Mouse (Mus musculus): Measurements from ENCODE around the gene Rfx5.

Rfx5 gene

GRCm38 (mm10) chr3:94989159-94989761, 35.4 kb downstream of the Rfx5 start:
- DNase-seq (ENCODE audit: low spot score): peak; percentile 32

GRCm38 (mm10) chr3:94996946-94997345, 43.1 kb downstream of the Rfx5 start:
- DNase-seq (ENCODE audit: low spot score): peak; percentile 92

DNA sequence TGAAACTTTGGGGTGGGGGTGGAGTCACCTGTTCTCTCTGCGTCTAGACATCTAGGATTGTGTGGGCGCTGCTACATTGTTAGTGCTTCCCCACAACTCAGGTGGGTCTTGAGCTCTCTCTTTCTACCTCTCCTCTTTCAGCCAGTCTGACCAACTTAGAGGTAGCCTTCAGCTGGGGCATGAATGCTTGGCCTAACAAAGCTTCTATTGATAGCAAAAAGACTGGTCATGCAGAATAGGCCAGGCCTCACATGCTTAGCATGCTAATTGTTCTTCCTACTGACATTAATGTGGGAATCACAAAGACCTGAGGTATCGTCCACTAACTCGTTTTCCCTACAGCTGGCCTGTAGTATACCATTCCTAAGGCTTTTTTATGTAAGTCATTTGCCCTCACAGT, 48.7 kb downstream of the Rfx5 start:
- no peak for DNase-seq (ENCODE audit: low spot score)

DNA sequence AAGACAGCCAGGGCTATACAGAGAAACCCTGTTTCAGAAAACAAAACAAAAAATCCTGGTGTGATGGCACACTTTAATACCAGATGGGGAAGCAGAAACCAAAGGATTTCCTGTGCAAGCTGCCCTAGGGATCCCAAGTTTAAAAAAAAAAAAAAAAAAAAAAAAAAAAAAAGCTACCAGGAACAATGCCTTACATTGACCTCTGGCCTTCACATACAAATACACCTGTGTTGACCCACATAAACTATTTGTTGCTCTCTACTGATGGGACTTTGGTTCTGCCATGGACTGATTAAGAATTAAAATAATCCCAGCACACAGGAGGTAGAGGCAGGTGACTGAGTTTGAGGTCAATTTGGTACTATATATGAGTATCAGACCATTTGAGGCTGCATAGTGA, 49.4 kb downstream of the Rfx5 start:
- DNase-seq (ENCODE audit: low spot score): no peak

- no peak for DNase-seq (ENCODE audit: low spot score)
Measured at GRCm38 (mm10) chr3:95005651-95006050, 51.8 kb downstream of the Rfx5 start.

- DNase-seq (ENCODE audit: low spot score): no peak
Measured at GRCm38 (mm10) chr3:95007706-95008105, 53.8 kb downstream of the Rfx5 start.

DNA sequence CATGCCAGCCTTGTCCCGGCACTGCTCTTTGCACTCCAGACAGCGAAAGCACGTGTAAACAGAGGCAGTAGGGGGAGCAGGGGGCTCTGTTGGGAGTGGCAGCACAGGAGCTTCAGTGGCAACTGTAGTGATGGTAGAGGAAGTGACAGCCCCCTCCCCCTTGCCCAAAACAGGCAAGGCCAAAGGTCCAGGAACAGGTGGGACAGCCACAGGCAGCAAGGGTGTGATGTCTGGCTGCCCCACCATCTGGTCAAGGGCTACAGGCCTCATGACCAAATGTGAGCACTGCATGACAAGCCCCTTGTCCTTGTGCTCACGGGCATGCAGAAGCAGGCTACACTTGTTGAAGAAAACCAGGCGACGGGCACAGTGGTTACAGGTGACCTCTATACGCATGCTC, 56.5 kb downstream of the Rfx5 start:
- no peak for DNase-seq (ENCODE audit: low spot score)

Data from adipocyte (in vitro differentiated cells).